Mouse (Mus musculus) layer of hippocampus, adult 6 months (tissue): ENCODE measurements around the gene E330021D16Rik. TPM values are rescaled to one million over a fixed set of nuclear protein-coding genes. Genes with fewer than 3 reads are reported as not detected.

Experiments used
- long read RNA-seq, 2 experiments: library from polyadenylated mRNA; unstranded; transcript quantifications; one replicate each; pipeline ENCODE4 v2.0.0; 2019 to 2020
- polyA plus RNA-seq: library from polyadenylated mRNA; unstranded; fragments of <200 nt; fragmentation: Nextera tagmentation; gene quantifications from 2 replicates; pipeline ENCODE4 v1.2.3, GENCODE M21; 2021

E330021D16Rik gene
- not detected in 2 replicates for polyA plus RNA-seq
- long read RNA-seq, experiment 1: 0 reads
- long read RNA-seq, experiment 2: 0 reads

GRCm38 (mm10) chr6:136415133-136415775 is at the start of gene E330021D16Rik:
Gene E330021D16Rik, minus strand, starts transcription at chr6:136415569.

Other genes with a start within 250 kb of the E330021D16Rik start
- 218 and 280 TPM in 2 replicates for gene Grin2b, start 242.1 kb downstream of the E330021D16Rik start, polyA plus RNA-seq
- gene Gm8994, start 88.0 kb downstream of the E330021D16Rik start, polyA plus RNA-seq: not detected in 2 replicates
- gene Atf7ip, start 90.6 kb upstream of the E330021D16Rik start, polyA plus RNA-seq: 29.8 and 33.9 TPM in 2 replicates
- gene Plbd1, start 246.4 kb upstream of the E330021D16Rik start, polyA plus RNA-seq: 0.11 and 0.55 TPM in 2 replicates